Mouse (Mus musculus) thymus, adult 18-20 months (tissue): ENCODE measurements at regions not wholly inside any gene's neighbourhood (a gene's known extent, or its start where the extent isn't known, plus 50 kb on each side); places are given as distances from the start of the nearest gene placed in this dataset.

ENCODE experiments used
- DNase-seq, 2 experiments: peaks; one replicate each; pipeline ENCODE4 v3.0.0; 2022; ENCODE audit warnings: mixed read lengths in 2 of 2

- DNase-seq: no peak
These were observed 234.0 kb downstream of the Snx10 start for GRCm38 (mm10) chr6:51757746-51758145.

GRCm38 (mm10) chr6:51758781-51759180, 235.1 kb downstream of the Snx10 start:
- no peak for DNase-seq

DNA sequence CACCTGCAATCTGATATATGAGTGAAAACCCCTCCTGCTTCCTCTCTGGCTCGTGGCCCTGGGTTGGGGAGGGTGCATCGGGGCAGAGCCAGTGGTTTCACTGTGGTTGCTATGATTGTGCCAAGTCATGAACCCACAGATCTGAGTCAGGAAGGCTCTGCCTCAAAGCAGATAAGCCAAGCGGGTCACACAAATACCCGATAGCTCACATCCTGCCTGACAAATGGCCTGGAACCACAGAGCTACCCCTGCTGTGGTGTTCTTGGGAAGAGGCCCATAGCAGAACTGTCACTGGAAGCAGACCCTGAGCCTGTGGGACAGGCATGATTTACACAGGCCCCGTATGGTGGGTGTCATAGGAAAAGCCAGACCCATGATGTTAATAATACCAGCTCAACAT, 236.7 kb downstream of the Snx10 start:
- no peak for DNase-seq

DNA sequence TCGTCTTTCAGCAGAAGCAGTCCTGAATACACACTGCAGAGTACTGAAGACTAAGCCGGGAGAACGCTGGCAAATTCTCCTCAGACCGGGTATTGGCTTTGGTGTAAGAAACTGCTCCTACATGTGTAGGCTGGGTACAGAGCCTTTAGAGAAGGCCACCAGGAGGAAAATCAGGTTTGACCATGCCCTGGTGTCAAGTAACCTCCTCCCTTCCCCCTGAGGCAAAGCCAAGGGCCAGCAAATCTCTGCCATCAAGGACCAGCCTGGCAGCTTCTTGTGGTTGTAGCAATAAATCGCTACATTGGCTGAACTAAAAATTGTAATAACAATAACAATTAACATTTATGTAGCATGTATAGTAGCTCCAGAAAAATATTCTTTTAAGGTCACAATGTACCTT, 237.8 kb downstream of the Snx10 start:
- DNase-seq: no peak

DNA sequence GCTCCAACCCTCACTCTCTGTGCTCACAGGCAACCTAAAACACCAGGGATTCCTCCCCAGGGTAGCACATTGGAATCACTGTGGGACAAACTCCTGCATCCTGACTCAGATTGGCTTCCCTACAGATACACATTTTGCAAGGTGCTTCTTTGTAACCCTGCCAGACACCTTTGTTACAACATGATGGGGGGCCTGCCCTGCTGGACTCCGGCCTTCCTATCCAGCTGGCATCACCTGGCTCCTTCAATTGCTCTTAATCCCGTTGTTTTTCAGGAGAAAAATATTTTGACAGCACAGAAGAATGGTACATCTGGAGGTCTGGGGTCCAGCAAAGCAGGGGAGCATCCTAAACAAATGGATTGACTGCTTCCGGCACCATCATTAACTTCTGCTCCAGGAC, 242.8 kb downstream of the Snx10 start:
- no peak for DNase-seq

DNA sequence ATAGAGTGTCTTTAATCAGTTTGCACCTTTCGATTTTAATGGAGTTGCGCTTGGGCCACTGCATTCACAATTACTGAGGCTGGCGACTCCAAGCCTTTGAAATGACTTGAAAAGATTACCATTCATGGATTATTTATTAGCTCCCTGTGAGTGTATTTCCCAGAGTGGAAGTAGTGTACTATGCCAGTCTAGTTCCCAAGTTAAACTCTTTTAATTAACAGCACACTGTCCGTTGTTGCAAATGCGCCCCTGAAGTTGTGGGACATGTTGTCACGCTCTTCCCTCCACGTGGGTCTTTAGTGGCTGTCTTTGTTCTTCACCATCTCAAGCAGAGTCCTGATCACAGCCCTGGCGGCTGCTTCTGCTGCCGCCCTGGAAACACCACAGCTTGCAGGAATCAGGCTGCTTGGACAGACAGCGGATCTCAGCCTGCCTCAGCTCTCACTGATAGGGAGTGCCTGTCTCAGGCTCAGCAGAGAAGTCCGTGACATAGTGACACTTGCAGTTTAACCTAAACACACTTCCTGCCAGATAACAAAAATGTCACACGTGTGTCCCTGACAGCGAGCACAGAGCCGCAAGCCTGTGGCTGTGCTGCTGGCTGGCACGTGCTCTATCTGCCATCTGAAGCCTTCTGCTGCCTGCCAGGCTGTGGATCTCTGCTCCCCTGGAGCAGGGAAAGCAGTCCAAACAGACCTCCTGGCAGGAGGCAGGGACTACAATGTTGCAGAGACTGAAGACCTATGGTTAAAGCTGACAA, 244.1 kb downstream of the Snx10 start:
- peak; percentile 5 to 13 for DNase-seq

DNA sequence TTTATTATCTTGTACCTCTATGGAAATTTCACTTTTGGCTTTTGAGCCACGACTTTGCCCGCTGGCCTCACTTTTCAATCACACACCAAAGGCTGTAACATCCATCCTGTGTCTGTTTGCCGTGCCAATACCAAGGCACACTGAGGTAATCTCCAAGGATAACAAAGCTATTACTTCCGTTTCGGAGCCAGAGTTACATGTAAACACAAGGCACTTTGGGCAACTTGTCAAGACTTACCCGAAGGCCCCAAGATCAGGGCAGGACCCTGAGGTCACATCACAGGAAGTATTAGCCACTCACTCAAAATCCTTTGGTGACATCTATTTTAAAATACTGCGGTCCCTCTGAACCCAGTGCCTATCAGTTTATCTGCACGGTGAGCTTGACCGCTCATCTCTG, 241.3 kb downstream of the Skap2 start:
- no peak for DNase-seq

DNA sequence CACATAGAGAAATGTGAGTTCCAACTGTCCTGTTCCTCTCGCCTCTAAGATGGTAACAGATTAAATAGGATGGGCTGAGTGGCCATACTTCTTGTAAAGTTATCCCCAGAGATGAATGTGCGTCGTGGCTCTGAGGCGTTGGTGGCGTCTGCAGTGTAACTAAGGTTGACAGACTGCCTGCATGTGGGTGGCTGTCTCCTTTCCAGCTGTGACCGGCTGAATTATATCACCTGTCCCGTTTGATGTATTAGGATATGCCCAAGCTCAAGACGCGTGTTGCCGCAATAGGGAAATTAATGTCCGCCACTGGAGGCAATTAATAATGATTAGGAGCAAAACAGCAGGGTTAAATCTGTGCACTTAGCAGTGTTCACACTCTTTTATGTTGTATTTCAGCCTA, 240.9 kb downstream of the Skap2 start:
- DNase-seq: no peak

- DNase-seq: no peak
These were observed 237.6 kb downstream of the Skap2 start for GRCm38 (mm10) chr6:51774771-51775170.

- no peak for DNase-seq
These were observed 226.7 kb downstream of the Skap2 start for GRCm38 (mm10) chr6:51785615-51786014.

DNA sequence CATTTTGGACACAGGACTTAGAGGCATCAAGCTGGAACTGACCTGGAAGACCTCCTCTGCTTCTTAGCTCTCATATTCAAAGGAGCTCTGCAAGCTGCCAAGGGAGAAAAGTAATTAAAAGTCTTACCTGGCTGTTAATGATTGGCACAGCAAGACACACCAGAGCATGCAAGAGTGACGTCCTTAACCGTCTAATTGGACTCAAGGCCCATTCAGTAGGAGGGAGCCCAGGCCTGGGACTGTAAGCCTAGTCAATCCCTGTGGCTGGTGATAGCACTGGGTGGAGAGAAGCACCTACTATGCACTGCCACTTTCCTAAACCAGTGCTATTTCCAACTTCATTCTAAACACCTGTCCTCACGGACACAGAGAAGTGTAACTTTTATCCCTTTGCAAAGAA, 225.5 kb downstream of the Skap2 start:
- DNase-seq: no peak

GRCm38 (mm10) chr6:51788156-51788555, 224.2 kb downstream of the Skap2 start:
- DNase-seq: no peak

GRCm38 (mm10) chr6:51790293-51790692, 222.1 kb downstream of the Skap2 start:
- no peak for DNase-seq

DNA sequence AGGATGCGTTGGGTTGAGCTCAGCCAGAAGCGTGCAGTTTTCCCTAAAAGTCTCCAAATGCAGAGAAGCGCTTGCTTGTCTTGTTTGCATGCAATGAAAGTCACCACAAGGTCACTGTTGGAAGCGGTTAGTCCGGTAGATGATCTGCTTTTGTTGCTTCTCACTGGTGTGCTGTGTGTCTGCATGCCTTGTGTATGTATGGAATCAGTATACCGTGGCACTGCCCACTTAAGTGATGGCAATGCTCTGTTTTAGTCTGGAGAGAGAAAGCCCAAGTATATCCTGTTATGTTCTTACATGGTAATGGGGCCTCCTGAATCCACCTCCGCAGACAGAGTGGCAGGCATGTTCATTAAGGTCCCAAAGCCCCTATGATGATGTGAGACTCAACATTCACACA, 221.7 kb downstream of the Skap2 start:
- DNase-seq: no peak

DNA sequence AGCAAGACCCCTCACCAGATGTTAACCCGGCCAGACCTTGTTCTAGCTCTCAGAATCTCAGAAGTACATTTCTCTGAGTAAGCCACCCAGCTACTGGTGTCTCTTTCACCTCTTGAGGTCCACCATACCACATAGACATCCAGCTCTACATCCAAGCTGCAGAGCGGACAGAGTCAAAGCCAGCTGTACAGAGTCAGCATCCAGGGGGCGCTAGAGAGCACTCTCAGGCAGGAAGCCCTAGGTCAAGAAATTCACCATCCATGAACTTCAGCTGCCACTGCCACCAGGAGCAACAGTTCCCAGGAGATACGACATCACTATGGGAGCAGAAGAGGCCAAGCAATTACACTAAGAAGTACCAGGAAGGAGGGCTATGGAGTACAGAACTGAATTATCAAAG, 217.0 kb downstream of the Skap2 start:
- DNase-seq: peak in 1 of 2 experiments; percentile 7

DNA sequence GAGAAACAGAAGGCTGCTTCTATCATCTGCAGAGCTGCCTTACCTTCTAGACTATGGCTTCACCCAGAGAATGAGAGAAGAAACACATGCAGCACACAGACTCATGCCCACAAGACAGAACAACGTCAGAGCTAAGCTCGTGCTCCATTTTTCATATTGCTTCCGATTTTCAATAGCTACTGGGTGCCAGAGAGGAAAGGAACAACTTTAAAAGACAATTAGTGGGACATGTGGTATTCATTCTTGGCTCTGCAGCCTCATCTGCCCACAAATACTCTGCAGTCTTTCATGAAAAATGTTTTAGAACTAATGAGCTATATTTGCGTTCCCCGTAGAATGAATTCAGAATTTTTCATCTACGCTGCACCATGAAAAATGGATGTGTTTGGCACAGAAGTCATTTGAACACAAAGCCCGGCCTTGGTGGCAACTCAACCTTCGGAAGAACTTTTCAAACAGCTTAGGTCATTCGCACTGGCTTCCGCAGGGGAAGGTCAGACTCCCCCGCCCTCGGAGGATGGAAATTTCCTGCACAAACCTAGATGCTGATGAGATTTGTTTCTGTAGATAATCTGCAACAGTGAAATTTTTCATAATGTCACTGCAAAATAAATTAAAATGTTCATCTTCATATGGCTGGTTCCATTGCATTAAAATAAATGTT, 213.6 kb downstream of the Skap2 start:
- DNase-seq: no peak

DNA sequence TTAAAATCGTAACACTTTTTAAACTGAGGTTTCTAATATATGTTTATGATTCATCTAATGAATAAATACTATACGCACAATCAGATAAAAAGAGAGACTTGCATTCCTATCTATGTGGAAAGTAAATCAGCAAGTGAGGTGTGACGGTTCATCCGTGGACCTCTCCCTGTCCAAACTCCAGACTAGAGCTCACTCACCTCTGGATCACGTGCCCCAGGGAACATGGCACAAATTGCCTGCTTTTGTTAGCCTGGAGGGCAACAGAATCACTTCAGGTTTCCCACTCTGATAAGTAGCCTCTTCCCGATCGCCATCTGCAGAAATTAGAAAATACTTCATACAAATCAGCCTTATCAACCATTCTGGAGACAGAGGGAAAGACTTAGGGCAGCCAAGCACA, 206.7 kb downstream of the Skap2 start:
- DNase-seq: no peak
